Mouse (Mus musculus) induced T-regulatory cell, adult 2 months (primary cell): ENCODE measurements around the gene Mettl17.
"Not testable (repeated sequence)": the region's sequence is repeated elsewhere in the genome, so short reads cannot be mapped to it uniquely, and the experiment has no call there.

ENCODE experiments used
- DNase-seq: peaks from one replicate; pipeline ENCODE4 v3.0.0-alpha.2; 2012; ENCODE audit warnings: low read depth

Mettl17 gene

DNA sequence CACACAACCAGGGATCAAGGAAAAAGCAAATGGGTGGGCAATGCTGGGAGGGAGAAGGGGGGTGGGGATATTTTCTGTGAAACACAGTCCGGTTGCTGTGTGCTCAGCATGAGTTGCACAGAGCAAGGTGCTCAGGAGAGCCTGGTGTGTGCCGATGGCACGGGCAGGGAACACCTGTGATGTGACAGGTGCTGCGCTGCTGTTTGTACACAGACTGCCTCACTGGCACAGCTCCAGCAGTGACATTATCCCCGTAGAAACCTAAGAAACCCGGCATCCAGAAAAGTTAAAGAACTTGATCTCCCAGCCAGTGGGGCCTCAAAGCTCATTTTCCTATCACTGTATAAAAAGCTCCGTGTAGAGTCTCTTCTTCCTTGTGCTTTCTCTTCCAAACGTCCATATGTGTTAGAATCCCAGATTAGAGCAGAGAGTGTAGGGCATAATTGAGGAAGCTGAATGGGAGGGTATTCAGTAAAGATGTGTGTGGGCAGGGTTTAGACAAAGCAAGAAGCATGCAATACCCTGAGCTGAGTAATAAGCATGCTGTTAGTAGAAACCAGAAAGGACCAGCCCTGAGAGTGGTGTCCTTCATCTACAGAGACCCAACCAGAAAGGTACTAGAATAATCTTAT, 12.0 kb downstream of the Mettl17 start:
- no peak for DNase-seq

DNA sequence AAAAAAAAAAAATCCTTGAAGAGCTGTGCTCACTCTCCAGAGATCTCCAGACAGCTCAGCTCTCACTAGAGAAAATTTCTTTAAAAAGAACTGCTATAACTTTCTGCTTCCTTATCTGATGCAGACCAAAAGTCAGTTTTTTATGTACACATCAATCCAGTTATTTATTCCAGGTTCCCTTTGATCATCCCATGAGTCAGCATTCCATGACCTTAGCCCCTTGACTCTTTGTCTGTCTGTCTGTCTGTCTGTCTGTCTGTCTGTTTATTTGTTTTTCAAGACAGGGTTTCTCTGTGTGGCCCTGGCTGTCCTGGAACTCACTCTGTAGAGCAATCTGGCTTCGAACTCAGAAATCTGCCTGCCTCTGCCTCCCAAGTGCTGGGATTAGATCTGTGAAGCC, 14.7 kb downstream of the Mettl17 start:
- DNase-seq, result no peak

DNA sequence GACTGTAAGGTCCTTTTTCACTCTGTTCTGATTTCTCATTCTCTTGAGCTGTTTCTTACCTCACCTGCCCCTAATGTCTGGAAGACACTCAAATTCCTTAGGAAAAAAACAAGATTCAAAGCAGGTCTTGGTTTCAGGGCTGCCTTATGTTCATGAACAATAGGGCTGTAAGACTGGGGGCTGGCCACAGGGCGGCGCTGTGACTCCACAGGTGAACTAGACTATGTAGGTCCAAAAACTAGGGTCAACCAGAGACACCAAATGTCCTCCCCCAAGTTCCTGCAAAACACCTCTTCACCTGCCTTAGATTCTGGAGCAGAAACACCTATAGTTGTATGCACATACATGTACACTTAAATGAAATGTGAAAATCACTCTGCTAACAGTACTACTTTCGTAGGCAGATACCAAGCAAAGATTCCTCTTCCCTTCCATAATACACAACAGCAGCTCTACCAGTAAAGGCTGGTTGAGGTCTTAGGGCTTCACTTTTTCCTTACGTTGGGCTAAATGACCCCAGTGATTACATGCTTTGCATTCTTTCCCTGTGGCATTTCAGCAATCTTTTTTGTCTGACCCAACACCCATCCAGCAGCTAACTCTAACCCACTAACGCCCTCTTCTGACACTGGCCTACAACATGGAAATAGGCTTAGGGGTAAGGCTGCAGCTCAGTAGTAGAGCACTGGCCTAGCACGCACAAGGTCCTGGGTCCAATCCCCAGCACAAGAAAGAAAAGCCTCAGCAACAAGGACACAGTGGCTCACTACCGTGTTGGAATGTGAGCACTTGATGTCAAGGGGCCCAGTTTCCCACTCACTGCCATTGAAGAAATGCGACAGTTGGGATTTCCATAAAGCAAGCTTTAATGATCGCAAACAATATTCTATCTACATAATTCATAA, 18.4 kb downstream of the Mettl17 start:
- DNase-seq, result peak; percentile 84

DNA sequence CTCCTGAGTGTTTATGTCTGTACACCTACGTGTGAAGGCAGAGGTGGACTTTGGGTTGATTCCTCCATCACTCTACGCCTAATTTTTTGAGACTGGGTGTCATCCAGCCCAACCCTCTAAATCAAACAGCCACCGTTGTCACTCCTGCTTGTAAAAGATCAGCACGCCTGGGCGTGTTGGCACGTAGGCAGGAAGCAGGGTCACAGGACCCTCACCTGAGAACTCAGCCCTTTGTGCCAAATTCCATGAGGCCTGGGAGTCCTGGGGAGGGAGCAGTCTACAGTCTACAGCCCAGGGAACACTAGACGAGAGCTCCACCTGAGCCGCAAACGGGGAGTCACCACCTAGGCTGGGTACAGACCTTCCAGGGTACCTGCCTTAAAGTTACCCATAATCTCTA, 19.1 kb downstream of the Mettl17 start:
- no peak for DNase-seq

DNA sequence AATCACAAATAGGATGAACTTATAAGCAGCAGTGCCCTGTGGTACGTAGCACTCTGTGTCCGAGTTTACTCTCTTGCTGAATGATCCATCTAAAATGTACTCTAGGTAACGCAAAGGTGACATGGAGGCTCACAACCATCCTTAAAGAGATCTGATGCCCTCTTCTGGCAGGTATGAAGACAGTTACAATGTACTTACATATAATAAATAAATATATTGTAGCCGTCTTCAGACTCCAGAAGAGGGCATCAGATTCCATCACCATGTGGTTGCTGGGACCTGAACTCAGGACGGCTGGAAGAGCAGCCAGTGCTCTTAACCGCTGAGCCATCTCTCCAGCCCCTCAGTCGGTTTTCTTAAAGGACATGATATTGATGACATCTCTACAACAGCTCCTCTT, 20.1 kb downstream of the Mettl17 start:
- DNase-seq, result peak; percentile 50

DNA sequence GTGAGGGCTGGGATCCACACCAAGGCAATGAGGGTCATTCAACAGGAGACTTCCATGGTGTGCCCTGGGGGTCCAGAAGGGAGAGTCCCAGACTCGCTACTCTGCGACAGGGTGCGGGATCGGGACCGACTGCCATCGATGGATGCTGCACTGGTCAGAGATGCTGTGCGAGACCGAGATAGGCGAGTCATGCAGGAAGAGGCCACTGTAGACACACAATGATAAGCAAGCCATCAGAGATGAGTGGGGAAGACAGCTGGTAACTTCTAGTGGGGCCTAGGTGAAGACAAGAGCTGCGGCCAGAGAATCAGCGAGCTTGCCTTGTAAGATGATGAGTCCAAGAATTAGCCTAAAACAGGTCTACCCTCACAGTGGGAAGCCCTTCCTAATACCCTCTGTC, 21.5 kb downstream of the Mettl17 start:
- DNase-seq, result no peak

DNA sequence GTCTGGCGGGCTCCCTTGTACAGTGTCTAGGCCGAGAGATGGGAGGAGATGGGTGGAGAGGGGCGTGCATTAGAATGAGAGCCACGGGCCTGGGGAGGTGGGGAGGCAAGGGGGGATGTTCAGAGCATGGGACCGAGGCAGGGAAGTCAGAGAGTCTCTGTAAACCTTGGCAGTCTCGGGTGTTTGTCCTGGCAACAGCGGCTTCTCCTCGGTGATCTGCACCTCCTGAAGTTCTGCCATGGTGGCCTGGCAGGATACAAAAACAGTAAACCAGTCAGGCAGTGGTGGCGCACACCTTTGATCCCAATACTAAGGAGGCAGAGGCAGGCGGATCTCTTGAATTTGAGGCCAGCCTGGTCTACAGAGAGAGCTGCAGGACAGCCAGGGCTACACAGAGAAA, 26.7 kb downstream of the Mettl17 start:
- no peak for DNase-seq

DNA sequence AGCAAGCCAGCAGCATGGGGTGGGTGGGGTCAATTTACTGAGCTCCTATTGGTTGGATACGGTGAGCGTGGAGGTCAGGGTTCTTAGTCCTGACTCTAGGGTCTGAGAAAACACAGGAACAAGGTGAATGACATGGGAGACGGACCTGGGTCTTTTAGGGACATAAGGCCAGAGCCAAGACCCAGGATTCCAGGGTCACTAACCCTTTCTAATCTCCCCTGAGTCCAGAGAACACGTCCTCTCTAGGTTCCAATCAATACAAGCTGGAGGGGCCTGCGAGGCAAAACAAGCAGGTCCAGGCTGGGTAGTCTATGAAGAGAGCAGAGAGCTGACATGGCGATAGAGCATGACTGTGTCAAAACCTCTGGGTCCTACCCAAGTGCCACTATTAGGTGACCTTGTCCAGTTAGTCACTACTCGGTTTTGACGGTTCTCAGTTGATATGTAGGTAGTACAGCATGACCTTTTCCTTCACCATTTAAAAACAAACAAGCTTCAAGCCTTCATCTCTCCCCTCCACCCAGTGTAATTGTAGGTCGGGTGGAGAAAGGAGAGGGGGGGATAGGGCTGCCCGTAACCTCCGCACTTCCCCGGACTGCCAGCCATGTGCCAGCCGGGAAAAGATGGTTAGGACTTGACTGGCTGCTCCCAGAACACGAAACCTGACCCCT, 27.9 kb downstream of the Mettl17 start:
- DNase-seq, result peak; percentile 46

DNA sequence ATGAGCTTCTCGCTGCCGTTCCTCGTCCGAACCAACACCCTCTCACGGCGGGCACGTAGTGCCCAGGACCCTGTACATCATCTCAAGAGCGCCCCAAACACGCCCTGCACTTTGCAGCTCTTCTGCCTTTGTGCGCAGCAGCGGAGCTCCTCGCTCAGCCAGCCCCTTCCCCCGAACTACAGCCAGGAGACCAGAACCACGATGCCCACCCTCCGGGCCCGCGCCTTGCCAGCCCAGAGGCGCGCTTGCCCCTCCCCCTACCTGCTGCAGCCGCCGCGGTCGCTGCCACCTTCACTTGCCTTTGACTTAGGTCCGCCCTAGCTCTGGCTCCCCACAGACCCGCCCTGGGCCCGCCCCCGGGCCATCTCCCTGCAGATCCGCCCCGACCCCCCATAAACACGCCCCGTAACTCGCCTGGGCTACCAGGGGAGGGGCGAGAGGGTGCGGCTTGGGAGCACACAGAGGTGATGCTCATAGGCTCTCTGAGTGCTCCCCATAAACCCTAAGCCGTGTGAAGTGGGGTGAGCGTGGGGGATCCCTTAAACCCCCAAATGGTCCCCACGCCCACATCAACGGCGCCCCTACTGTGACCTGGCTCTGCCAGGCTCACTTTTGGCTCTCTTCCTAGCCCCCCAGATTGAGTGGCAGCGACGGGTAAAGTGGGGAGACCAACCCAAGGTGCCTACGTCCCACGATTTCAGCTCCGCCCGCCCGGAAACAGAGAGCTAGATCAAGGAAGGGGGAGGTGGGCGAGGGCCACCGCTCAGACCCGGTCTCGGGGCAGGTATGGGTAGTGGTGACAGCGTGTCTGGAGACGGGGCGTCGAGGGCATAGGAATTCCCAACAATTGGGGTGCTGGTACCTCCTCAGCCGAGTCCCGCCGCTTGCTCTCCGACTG, 28.7 kb downstream of the Mettl17 start:
- peak; percentile 97 for DNase-seq

DNA sequence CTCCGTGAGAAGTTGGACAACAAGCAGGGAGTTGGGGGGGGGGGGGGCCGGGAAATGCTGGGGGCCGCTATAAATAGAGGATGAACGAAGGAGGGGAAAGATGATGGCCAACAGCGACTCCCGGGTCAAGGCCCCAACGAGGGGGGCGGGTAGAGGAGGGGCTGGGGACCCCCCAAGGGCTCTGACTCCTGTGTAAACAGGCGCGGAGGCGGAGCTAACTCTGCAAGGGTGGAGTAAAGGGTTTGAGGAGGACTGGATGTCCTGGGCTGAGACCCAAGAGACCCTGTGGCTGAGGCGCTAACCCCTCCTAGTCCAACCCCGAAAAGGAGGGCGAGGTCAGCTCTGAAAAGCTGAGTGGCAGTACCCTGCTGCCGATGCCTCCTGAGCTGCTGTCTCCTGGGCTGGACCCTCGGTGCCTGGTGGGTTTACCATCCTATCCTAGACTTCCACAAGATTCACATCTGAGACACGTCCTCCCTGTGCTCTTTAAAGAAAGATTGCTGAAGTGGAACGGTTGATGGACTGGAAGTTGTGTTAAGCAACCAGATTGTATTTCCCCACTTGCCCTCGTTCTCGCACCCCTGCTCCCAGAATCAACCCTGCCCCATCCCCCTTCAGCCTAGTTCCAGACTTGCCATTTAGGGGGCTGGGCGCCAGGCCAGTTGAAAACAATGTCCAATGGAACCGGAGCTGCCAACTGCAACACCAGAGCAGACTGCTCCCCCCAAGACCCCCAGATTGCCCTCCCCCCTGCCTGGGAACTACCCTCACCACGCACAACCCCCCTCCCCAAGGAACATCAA, 29.5 kb downstream of the Mettl17 start, which contains the start of gene Ndrg2:
Gene Ndrg2, minus strand, starts transcription at position 199 of the 803 bp plus-strand sequence.
- peak; percentile 76 for DNase-seq

DNA sequence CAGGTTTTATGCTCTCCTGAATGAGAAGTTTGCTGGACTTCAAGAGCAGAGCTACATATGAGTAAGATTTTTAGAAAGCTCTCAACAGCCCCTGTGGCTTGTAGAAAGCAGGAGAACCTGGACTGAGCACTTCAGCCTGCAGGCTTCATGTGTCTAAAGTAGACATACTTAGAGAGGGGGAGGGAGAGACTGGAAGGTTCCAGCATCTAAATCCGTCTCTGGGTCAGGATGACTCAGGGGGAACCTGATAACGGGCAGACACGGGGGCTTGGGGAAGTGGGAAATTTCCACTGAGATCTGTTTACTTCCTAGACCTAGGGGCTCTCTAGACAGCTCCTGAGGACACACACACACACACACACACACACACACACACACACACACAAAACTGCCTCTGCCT, 30.4 kb downstream of the Mettl17 start:
- DNase-seq, result peak; percentile 20

DNA sequence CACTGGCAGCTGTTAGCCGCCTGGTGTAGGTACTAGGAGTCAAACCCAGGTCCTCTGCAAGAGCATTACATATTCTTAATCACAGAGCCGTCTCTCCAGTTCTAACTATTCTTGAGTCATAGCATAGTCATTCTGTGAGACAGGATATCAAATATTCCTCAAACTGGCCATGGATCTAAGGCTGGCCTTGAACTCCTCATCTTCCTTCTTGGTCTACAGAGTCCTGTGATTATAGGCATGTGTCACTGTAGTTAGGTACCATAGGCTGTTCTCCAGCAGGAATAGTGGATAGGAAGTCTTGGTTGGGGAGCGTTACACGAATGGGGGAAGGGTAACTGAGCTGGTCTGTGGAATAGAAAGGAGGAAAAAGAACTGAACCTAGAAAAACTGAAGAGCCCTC, 31.9 kb downstream of the Mettl17 start:
- DNase-seq, result no peak

DNA sequence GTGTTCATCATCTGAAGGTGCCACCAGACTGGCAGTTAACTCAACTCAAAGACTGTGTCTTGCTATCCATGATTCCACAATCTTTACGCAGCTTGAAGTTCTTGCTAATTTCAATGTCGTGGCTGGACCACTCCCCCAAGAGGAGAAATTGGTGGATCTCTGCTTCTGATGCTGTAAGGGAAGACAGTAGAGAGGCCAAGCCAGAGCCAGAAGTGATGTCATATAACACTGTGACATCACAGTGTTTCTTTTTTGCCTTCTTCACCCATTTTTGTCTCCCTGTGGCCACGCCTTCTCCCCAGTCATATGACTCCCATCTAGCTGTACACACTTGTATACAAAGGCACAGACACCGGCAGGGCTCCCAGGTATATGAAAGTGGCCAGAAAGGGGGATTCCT, 33.5 kb downstream of the Mettl17 start, which contains the start of gene Tppp2:
Gene Tppp2, plus strand, starts transcription at position 301 of the 400 bp plus-strand sequence.
- no peak for DNase-seq

DNA sequence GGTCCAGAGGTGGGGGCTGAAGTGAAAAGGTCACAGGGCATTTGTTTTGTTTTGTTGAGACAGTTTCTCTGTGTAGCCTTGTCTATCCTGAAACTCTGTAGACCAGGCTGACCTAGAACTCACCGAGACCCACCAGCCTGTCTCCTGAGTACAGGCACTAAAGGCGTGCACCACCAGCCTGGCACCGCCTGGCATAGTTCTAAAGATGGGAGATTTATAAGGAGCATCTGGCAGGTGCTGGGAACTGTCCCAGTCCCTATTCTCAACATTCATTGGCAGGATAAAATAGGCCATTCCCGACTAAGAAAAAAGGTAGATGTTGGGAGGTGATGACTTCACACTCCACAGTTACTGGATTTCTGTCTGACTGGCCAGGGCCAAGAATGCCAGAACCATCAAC, 34.3 kb downstream of the Mettl17 start:
- no peak for DNase-seq

DNA sequence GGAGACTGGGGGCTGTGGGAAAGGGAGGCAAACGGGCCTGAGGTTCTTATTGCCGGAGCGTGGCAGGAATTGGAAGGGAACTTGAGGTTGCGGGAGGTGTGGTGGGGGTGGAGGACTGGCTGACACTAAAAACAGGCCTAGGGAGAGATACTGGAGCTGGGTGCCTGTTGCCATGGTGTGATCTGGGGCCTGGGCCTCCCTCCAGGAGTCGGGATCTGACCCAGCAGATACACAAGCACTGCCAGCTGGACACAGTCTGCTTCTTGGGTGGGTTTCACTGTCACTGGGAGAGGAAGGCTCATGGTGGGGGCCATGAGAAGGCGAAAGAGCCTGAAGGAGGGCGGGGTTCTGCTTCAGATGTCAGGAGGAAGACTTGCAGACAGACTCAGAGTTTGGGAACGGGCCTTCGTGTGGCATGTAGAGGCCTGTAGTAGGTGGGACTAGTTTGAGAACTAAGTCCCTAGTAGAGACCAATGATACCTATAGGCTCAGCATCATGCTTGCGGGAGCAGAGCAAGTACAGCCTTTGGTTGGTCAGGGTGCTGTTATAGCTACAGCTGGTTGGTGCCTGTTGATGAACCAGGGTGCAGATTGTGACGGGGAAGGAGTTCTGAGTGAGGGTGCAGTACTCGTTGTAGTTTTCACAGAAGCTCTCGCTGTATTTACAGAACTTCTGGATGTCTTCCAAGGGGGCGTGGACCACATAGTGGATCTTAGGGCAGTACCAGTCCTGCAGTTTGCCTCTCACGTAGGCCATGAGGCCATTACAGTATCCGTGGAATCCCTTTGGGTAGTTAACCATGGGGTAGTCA, 37.3 kb downstream of the Mettl17 start:
- DNase-seq, result no peak

DNA sequence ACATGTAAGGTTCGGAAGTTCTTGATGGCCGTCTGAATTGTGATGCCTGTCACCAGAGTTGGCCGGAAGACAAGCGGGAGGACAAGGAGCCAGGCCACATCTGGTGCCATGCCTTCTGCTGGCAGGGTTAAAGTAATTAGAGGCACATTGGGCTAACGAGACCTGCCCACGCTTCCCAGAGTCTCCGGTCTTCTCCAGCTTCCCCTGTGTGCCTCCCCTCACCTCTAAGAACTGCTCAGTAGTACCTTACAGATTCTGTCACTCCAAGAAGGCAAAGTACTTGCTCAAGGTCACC, 37.9 kb downstream of the Mettl17 start, which contains the start of gene Rnase13:
Gene Rnase13, minus strand, starts transcription at position 203 of the 295 bp plus-strand sequence.
- DNase-seq, result no peak

DNA sequence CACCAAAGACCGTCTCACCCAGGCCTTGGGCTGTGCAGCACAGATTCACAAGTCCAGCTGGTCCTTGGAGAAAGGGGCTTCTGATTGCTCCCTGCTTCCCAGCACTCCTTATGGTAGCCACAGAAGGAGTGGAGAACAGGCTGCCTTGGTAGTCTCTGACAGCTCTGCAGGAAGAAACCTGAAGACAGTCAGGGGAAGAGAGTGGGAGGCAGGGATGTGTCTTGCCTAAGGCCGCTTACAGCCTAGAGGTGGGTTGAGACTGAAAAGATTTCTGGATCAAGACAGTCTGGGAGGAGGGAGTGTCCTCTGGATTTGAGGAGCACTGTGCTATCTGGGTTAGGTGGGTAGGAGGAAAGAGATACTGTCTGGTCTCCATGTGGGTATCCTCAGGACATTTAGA, 38.3 kb downstream of the Mettl17 start:
- no peak for DNase-seq

DNA sequence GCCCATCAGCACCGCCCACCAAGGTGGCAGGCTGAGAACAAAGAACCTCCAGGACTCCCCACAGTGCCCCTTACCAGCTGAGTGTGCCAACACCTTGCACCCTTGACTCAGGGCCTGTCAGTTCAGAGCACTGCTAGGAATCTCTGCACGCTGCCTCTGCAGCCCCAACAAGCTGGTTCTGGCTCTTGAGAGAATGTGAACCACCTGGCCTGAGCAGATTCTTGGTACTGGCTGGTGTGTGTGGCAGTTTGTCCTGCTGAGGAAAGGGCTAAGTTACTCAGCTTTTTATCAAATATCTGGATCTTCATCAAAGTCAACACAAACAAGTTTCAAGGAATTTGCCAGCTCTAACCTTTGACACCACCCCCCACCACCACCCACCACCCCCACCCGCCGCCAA, 38.9 kb downstream of the Mettl17 start:
- no peak for DNase-seq

DNA sequence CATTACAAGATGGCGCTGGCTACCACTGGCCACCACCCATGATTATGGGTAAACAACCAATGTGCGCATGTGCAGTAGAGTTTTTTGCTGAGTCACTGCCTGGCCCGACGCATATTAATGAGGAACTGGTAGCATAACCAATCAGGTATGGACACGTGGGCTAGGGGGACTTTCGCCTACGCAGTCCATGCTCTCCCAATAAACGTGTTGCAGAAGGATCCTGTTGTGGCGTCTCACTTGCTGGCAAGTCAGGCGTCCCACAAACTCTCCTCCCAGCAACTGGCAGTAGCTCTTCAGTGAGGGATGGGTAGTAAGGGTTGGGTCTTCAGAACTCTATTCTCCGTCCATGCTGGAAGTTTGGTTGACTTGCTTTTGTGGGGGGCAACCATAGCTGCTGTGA, 42.3 kb downstream of the Mettl17 start:
- DNase-seq, result not testable (repeated sequence)

DNA sequence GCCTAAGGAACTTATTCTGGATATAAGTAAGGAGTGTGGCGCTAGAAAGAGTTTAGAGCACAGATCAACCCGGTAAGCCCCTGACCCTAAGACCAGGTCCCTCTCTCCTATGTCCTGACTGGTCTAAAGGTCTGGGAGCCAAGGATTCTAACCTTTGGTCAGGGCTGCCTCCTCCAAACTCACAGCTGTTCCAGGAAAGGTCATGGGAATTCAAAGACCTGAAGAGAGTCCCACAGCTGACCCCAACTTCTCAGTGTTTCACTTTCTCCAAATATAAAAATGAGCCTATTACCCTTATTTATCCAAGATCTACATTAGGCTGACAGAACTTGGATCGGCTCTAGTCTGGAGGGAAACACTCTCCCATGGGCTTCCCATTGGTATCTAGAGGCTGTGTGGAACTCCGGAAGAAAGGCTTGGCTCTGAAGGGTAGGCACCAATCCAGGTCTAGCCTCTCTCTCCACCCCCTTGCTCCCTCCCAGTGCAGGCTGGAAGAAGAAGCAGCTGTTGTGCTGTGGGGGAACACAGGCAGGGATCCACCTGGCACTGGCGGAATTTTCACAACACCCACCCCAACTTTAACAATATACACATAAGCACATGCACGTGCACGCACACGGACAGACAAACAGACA, 44.8 kb downstream of the Mettl17 start:
- DNase-seq, result no peak
